Mouse (Mus musculus) testis, adult 2 months (tissue): Measurements from ENCODE around the gene Coa4. TPM values are rescaled to one million over a fixed set of nuclear protein-coding genes. Genes with fewer than 3 reads are reported as not detected.

Experiments
- H3K27ac ChIP-seq: fragments of 200-500 bp; 2 replicates; pipeline ENCODE4 v1.5.1; 2012; ENCODE audit warnings: low read depth, low read length; ENCODE audit not compliant: control insufficient read depth, insufficient read depth
- H3K27me3 ChIP-seq: fragments of 200-500 bp; 2 replicates; pipeline ENCODE4 v1.6.1; 2012; ENCODE audit warnings: mild to moderate bottlenecking, low read length, moderate library complexity; ENCODE audit not compliant: control insufficient read depth, insufficient read depth
- H3K36me3 ChIP-seq: fragments of 200-500 bp; 2 replicates; pipeline ENCODE4 v1.6.1; 2012; ENCODE audit warnings: mild to moderate bottlenecking, low read length; ENCODE audit not compliant: control insufficient read depth, insufficient read depth
- H3K4me1 ChIP-seq: fragments of 200-500 bp; 2 replicates; pipeline ENCODE4 v1.6.1; 2012; ENCODE audit warnings: low read length; ENCODE audit not compliant: control insufficient read depth, insufficient read depth
- H3K4me3 ChIP-seq: fragments of 200-500 bp; 2 replicates; pipeline ENCODE4 v1.5.1; 2012; ENCODE audit warnings: low read depth, mild to moderate bottlenecking, low read length, moderate library complexity, mixed read lengths; ENCODE audit not compliant: control insufficient read depth
- CTCF ChIP-seq: fragments of 200-500 bp; IDR thresholded peaks from 2 replicates; pipeline ENCODE4 v1.5.1; 2012; ENCODE audit warnings: low read depth, mild to moderate bottlenecking, inconsistent platforms, low read length, moderate library complexity; ENCODE audit not compliant: control insufficient read depth, insufficient read depth, insufficient replicate concordance
- POLR2A ChIP-seq: fragments of 200-500 bp; IDR thresholded peaks from 2 replicates; pipeline ENCODE4 v1.6.1; 2012; ENCODE audit warnings: low read depth, mild to moderate bottlenecking, inconsistent platforms, low read length, moderate library complexity; ENCODE audit not compliant: control insufficient read depth
- polyA plus RNA-seq: library from polyadenylated mRNA; depleted of rRNA; stranded (reverse); fragments of >200 nt; gene quantifications from 2 replicates; pipeline ENCODE4 v1.2.3, GENCODE M21; 2012

The Coa4 gene
- polyA plus RNA-seq, 1 experiment = 29.5 TPM

DNA sequence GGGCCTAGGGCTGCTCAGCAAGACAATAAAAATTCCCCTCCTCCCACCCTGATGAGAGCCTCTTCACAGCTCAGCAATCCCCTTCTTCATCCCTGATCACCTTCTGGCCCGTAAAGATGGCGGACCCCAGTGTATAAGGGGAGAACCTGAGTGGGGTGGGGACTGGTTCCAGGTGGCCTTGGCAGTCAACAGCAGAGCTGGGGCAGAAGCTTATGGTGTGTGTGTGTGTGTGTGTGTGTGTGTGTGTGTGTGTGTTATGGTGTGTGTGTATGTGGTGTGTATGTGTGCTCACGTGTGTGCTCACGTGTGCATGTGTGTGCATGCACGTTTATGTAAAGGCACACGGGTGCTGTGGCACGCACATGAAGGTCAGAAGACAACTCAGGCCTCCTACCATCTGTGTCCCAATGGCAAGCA lies 42.4 kb upstream of the Coa4 start:
- TF ChIP-seq POLR2A = no peak
- no peak for TF ChIP-seq CTCF
- Histone ChIP-seq H3K4me1 (peaks cover 14% of the 10 kb centered on the region), H3K27me3 (no peaks in the 10 kb centered on the region; the same call in 1 of the 2 replicates), H3K4me3 (peak overlapping the region; percentile 77), H3K36me3 (no peaks in the 10 kb centered on the region), H3K27ac (peak overlapping the region; percentile 51)

DNA sequence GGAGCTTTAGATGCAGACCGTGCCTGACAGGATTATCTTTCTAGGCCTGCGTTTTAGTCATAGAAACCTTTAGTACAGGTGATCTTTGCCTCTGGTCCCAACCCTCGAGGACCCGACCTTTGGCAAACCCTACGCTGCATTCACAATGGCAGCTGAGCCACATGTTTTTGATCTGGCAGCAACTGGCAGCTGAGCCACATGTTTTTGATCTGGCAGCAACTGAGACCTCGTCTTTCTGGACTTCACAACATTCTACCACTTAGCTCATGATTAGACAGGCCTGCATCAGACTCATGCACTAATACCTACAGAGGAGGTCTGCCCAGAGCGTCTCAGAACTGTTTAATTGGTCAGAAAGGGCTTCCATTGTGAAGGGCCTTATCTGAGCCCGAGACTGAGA lies 41.8 kb upstream of the Coa4 start:
- Histone ChIP-seq H3K4me3 (peak overlapping the region; percentile 1), H3K4me1 (peaks cover 14% of the 10 kb centered on the region), H3K27ac (peak overlapping the region; percentile 22), H3K27me3 (no peaks in the 10 kb centered on the region; the same call in 1 of the 2 replicates), H3K36me3 (no peaks in the 10 kb centered on the region)
- TF ChIP-seq POLR2A = no peak
- no peak for TF ChIP-seq CTCF

DNA sequence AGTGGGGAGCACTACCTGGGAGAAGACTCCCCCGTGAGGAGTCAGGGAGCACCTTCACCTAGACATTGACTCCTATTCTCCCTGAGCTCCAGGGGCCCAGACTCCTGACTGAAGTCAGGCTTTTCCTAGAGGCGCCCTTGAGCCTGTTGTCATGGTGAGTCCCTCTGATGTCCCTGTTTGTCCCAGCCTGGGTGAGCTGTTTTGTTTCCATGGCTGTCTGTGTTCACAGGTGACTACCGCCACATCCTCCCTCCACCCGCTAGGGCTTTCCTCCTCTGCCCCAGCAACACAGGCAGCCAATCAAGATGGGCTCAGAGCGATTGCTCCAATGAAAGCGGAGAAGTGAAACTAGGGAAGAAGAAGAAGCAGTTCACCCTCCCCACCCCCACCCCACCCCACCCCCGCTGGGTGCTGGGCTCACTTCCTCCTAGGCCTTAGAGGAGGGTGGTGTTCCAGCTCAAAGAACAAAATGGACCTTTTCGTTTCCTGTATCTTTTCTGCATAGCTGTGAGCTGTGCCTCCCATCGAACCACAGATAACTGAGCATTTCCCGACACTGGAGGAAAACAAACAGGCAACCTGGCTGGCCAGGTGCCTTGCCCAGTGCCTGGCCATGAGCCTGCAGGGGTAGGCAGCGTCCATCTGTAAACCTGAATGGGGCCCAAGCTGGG lies 41.2 kb upstream of the Coa4 start:
- TF ChIP-seq POLR2A (peak; percentile 11; the same call in 1 of the 2 replicates), CTCF (no peak)
- H3K36me3 ChIP-seq = no peaks in the 10 kb centered on the region
- H3K27me3 ChIP-seq = no peaks in the 10 kb centered on the region; the same call in 1 of the 2 replicates
- peaks cover 17% of the 10 kb centered on the region for H3K4me1 ChIP-seq
- H3K27ac ChIP-seq = peak overlapping the region; percentile 82
- peak overlapping the region; percentile 1; the same call in 1 of the 2 replicates for H3K4me3 ChIP-seq

DNA sequence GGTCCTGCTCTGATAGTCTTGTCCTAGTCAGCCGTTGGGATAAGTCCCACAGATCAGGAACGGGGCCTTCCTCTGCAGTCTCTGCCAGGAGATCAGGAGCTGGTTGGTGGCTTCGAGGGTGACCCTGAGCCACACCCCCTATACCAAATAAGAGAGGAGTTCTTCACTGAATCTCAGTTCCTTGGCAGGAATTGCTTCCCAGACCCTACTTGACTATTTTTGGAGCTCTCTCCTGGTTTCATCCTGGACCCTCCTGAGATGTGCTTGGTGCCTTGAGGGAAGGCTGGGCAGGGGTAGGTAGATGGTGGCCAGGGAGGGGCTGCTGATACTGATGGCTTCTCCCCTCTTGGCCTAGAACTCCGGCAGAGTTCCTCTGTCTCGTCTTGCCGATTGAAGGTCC lies 40.5 kb upstream of the Coa4 start:
- H3K4me3 ChIP-seq = no peak overlapping the region
- TF ChIP-seq CTCF = no peak
- no peak for TF ChIP-seq POLR2A
- peaks cover 17% of the 10 kb centered on the region for H3K4me1 ChIP-seq
- H3K36me3 ChIP-seq = no peaks in the 10 kb centered on the region
- peak overlapping the region; percentile 82 for H3K27ac ChIP-seq
- no peaks in the 10 kb centered on the region; the same call in 1 of the 2 replicates for H3K27me3 ChIP-seq

DNA sequence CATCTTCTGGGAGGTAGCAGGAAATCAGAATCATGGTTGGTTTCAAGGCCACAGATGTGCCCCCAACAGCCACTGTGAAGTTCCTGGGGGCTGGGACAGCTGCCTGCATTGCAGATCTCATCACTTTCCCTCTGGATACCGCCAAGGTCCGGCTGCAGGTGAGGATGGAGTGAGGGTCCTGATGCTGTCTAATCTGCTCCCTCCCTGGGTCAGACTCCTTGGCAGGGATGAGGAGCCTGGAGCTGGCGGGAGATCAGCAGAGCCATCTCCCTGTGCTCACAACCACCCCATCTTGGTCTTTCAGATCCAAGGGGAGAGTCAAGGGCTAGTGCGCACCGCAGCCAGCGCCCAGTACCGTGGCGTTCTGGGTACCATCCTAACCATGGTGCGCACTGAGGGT lies 40.1 kb upstream of the Coa4 start:
- Histone ChIP-seq H3K4me1 (peaks cover 17% of the 10 kb centered on the region), H3K4me3 (no peak overlapping the region), H3K27me3 (no peaks in the 10 kb centered on the region; the same call in 1 of the 2 replicates), H3K36me3 (no peaks in the 10 kb centered on the region), H3K27ac (no peak overlapping the region)
- TF ChIP-seq CTCF (no peak), POLR2A (peak; percentile 32; the same call in 1 of the 2 replicates)

DNA sequence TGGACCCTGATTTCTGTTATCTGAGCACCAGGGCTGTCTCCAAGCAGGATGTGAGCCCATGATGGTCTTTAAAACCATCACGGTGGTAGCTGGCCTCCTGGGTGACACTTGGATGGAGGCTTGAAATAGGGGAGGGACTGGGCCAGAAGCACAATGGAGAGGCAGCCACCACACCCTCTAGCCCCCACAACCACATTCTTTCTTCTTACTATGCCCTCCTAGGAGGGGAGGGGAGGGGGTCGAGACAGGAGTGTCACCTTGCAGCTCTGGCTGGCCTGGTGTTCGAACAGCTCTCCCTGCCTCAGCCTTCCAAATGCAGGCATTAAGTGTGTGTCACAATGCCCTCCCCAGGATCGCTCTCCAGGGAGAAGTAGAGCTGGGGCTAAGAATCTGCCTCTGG lies 39.5 kb upstream of the Coa4 start:
- Histone ChIP-seq H3K27ac (no peak overlapping the region), H3K4me1 (peaks cover 14% of the 10 kb centered on the region), H3K36me3 (no peaks in the 10 kb centered on the region), H3K27me3 (no peaks in the 10 kb centered on the region; the same call in 1 of the 2 replicates), H3K4me3 (no peak overlapping the region)
- TF ChIP-seq CTCF = no peak
- TF ChIP-seq POLR2A = no peak

DNA sequence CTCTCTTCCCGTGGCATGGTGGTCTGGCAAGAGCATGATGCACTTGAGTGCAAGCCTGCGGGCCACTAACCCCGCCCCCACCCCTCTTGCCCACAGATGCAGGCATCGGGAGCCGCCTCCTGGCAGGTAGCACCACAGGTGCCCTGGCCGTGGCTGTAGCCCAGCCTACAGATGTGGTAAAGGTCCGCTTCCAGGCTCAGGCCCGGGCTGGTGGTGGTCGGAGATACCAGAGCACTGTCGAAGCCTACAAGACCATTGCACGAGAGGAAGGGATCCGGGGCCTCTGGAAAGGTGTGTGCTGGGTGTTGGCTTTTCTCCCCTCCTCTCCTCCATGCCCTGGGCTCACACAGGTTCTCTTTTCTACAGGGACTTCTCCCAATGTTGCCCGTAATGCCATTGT lies 38.9 kb upstream of the Coa4 start:
- Histone ChIP-seq H3K27me3 (no peaks in the 10 kb centered on the region), H3K4me3 (no peak overlapping the region), H3K27ac (no peak overlapping the region), H3K36me3 (no peaks in the 10 kb centered on the region), H3K4me1 (peaks cover 9% of the 10 kb centered on the region)
- TF ChIP-seq CTCF (no peak), POLR2A (no peak)

DNA sequence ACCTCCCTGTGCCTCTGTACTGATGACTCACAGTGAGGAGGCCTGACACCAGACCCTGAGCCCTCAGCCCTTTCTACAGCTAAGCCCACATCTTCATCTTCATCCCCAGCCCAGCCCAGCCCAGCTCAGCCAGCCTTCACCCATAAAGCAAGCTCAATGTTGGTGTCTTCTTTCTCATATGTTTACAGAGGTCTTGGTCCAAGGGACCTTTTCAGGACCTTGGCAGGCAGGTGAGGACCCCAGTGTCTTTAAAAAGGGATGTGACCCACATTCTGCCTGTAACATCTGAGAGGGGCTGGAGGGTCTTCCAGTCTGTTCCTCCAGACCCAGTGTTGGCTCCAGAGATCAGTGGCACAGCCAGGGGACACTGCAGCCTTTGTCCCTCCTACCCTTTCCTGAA lies 37.4 kb upstream of the Coa4 start:
- TF ChIP-seq POLR2A (no peak), CTCF (no peak)
- Histone ChIP-seq H3K4me3 (no peak overlapping the region), H3K27ac (no peak overlapping the region), H3K27me3 (no peaks in the 10 kb centered on the region), H3K36me3 (no peaks in the 10 kb centered on the region), H3K4me1 (peaks cover 5% of the 10 kb centered on the region)
